Mouse (Mus musculus): ENCODE data around the gene Prickle2.

The Prickle2 gene

GRCm38 (mm10) chr6:92575227-92575626, 130.7 kb downstream of the Prickle2 start:
- DNase-seq: peak; percentile 63 to 73

- DNase-seq: no peak
These were observed 133.8 kb downstream of the Prickle2 start for GRCm38 (mm10) chr6:92572139-92572538.

DNA sequence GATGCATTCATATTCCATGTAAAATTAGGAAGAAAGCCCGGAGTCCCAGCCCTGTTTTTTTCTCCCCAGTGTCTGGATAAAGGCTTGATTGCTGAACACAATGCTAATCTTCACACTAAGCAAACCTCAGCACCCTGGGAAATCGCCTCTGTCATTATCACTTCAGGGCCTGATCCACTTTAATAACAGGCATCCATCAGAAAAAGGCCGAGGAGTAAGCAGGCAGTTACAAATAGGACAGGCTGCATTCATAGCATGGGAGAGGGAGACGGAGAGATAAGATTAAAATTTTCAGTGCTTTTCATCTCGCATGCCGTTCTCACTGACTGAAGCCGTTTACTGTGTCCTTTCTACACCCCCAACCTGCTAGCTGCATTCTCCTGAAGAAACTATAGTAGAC, 135.9 kb downstream of the Prickle2 start:
- DNase-seq: no peak

- DNase-seq: no peak
These were observed 136.7 kb downstream of the Prickle2 start for GRCm38 (mm10) chr6:92569283-92569682.

DNA sequence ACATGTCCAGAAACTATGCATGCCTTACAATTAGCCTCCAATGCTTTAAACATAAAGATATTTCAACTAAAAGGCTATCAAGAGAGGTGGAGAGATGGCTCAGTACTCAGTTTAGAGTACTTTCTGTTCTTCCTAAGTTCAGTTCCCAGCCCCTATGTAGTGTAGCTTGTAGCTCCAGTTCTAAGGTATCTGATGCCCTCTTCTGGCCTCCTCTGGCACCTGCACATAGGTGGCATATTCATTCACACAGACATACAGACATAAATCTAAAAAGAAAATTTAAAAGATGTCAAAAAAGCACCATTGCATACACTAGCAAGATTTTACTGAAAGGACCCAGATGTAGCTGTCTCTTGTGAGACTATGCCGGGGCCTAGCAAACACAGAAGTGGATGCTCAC, 146.7 kb downstream of the Prickle2 start:
- DNase-seq: no peak

DNA sequence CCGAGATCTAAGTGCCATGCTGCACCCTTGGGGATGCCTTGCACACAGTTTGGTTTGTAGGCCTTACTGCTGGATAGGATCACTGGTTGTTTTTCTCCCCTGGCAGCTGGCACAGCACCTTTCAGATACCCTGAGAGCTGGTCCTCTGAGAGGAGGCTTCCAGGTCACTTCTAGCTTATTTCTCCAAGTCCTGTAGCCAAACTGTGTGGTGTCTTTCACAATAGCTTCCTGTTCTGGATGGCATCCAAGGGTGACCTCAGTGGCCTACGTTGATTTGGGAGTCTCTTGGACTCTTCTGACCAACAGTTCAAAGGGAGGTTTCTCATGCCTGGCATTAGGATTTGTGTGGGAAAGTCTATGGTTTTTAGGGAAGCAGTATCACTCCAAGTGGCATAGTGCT, 150.3 kb downstream of the Prickle2 start:
- DNase-seq: no peak

GRCm38 (mm10) chr6:92553086-92553485, 152.9 kb downstream of the Prickle2 start:
- DNase-seq: no peak

GRCm38 (mm10) chr6:92549246-92549645, 156.7 kb downstream of the Prickle2 start:
- DNase-seq: no peak

GRCm38 (mm10) chr6:92545204-92545603, 160.8 kb downstream of the Prickle2 start:
- DNase-seq: no peak

DNA sequence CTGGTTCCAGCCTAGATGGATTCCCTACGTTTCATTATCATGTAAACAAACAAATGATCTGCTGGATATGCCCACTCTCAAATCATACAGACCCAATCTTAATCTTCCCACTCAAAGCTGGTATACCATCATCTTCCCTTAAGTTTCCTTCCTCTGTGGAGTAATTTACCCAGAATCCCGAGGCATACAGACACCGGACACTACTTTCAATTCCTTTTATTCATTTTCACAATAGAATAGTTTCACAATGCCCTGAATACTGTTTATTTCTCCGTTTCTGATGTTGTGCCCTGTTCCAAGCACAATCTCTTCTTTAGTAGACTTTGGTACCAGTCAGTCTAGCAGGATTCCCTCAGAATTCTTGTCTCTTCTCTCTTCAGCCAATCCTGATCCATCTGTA, 162.1 kb downstream of the Prickle2 start:
- DNase-seq: no peak

DNA sequence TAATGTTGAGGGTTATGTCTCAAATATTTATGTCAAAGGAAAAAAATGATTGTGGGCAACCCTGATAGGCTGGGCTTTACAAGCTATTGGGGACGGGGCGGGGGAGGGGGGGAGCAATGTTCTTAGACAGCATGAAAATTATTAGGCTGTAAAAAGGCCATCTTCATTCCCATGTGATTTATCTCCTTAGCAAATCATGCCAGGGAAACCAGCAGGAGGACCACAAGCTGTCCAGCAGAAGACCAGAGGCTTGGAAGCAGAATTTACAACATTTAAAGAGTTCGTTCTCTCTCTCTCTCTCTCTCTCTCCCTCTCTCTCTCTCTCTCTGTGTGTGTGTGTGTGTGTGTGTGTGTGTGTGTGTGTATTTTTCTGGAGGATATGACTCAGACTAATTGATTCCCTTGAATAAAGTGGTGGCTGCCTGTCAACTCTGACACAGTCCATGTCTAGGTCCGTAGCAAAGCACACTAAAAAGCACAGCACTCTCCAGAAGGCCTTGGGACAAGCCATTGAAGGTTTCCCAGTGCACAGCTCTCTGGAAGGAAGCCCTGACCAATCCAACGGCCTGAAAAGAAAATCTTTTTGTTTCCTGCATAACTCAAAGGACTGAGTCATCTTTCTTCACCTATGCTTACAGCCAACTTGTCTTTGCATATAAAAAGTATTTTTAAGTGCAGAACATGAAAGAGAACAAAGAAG, 163.4 kb downstream of the Prickle2 start:
- DNase-seq: no peak

GRCm38 (mm10) chr6:92534226-92535031, 171.5 kb downstream of the Prickle2 start:
- DNase-seq: peak in 1 of 2 experiments; percentile 24

GRCm38 (mm10) chr6:92533306-92534063, 172.5 kb downstream of the Prickle2 start:
- DNase-seq: no peak

DNA sequence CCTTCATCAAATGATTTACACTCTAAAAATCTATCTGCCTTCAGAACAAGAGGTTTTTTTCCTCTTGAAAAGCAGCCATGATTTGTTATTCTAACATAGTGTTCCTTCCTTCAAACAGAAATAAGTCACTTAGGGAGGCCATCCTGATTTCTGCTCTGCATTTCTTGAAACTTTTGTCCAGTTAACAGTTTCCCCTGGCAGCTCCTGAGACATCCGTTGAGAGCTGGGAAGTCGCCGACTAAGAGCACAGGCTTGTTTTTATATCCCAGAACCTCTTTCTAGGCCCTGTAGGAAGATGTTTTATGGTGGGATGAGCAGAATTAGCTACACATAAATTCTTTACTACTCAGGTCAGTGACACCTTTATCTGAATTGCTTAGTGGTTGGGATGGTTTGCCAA, 173.1 kb downstream of the Prickle2 start:
- no peak for DNase-seq

GRCm38 (mm10) chr6:92532331-92532730, 173.6 kb downstream of the Prickle2 start:
- DNase-seq: no peak

DNA sequence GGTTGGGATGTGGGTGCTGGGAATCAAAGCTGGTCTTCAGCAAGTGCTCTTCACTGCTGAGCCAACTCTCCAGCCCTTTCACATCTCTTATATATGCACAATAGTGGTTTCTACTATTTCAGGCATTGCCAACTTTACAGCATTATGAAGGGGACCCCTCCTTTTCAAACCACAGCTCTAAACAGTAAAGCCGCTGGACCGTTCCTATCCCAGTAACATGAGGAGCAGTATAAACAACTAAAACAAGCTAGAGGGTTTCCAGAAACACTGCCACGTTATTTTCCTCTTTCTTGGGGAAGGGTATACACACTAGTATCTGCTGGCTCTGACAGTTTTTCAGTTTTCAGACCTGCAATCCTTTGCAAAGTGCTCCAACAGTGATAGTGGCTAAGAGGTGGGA, 179.7 kb downstream of the Prickle2 start:
- DNase-seq: no peak

DNA sequence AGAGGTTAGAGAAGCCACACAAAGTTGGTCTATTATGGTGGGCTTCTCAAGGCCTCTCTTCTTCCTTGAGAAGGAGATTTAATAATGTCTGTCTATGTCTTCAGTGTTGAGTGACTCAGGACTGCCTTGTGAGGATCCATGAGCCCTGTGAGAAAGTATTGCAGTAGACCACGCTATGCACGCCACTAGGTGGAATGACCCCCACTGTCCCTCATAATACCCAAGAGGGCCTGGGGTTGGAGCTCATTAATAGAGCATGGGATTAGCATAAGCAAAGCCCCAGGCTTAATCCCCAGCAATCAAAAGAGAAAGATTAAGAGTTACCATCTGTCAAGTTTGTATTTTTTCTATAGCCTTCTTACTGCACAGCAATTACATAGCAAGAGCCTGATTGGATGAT, 180.3 kb downstream of the Prickle2 start:
- no peak for DNase-seq

GRCm38 (mm10) chr6:92521526-92522075, 184.4 kb downstream of the Prickle2 start:
- peak; percentile 90 to 94 for DNase-seq

DNA sequence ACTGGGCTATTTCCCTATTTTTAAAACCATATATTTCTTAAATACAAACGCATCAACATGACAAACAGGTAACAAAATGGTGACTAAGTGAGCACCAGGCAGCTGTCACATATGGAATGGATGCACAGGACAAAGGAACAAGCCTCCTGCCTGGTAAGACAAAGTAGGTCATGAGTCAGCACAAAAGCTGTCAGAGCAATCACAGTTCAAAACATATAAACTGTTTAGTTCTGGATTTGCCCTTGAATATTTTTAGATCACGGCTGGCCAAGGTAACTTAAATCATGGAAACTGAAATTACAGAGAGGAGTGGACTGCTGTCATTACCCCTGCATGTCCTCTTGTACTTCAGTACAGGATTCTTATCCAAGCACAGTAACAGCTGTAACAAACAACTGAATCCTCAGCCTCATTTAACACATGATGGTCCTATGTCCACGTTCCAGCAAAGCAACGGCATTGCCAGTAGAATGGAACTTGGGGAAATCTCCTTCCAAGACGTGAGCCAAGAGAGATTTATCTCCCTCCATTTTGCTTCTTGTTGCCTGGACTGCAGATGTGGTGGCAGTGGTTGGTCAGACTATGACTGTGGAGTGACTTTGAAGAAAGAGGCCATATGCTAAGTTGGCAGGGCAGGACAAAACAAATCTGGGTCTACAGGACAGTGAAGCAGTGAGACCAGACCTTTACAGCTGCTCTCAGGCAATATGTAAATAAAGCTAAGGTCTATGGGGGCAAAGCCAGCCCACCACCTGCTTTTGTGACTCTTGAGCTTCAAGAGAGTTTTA, 185.7 kb downstream of the Prickle2 start:
- DNase-seq: peak in 1 of 2 experiments; percentile 26

GRCm38 (mm10) chr6:92518438-92518968, 187.5 kb downstream of the Prickle2 start:
- no peak for DNase-seq

GRCm38 (mm10) chr6:92517002-92517401, 189.0 kb downstream of the Prickle2 start:
- no peak for DNase-seq

GRCm38 (mm10) chr6:92512001-92512400, 194.0 kb downstream of the Prickle2 start:
- no peak for DNase-seq

Data from cerebellum, postnatal 14 days (tissue).